Mouse (Mus musculus) MEL (cell line): ENCODE data around the gene G3bp2. TPM values are rescaled to one million over a fixed set of nuclear protein-coding genes. Genes with fewer than 3 reads are reported as not detected.

Experiments used
- DNase-seq: peaks from one replicate; pipeline ENCODE4 v3.0.0; 2011; ENCODE audit warnings: low read depth, low spot score
- H3K27ac ChIP-seq: 2 replicates; pipeline ENCODE4 v1.5.1; 2012; ENCODE audit warnings: low read depth, mild to moderate bottlenecking, control low read depth, low read length, moderate library complexity; ENCODE audit not compliant: control insufficient read depth
- H3K27me3 ChIP-seq, 2 experiments: fragments of 150-350 bp in 1 of 2; sonication (generic) in 1 of 2; 2 replicates each; pipeline ENCODE4 v1.6.1; 2012; ENCODE audit warnings: low read length in 2 of 2, mild to moderate bottlenecking in 2 of 2, improper control_type of control experiment in 1 of 2, moderate library complexity in 1 of 2; ENCODE audit not compliant: insufficient read depth in 2 of 2, control insufficient read depth in 1 of 2
- H3K36me3 ChIP-seq, 2 experiments: 2 replicates each; pipeline ENCODE4 v1.6.1; 2012 to 2014; ENCODE audit warnings: low read length in 2 of 2, improper control_type of control experiment in 1 of 2, inconsistent platforms in 1 of 2, mild to moderate bottlenecking in 1 of 2; ENCODE audit not compliant: insufficient read depth in 2 of 2, control insufficient read depth in 1 of 2
- H3K4me1 ChIP-seq, 2 experiments: fragments of 150-350 bp in 1 of 2; sonication (generic) in 1 of 2; 2 replicates each; pipeline ENCODE4 v1.6.1; 2012; ENCODE audit warnings: low read length in 2 of 2, improper control_type of control experiment in 1 of 2, mild to moderate bottlenecking in 1 of 2; ENCODE audit not compliant: insufficient read depth in 2 of 2, control insufficient read depth in 1 of 2
- H3K4me3 ChIP-seq, 2 experiments: fragments of 150-350 bp in 1 of 2; sonication (generic) in 1 of 2; 2 replicates each; pipeline ENCODE4 v1.5.1; 2012; ENCODE audit warnings: low read depth in 2 of 2, low read length in 2 of 2, mild to moderate bottlenecking in 2 of 2, moderate library complexity in 2 of 2, control low read depth in 1 of 2, improper control_type of control experiment in 1 of 2; ENCODE audit not compliant: control insufficient read depth in 1 of 2, insufficient read depth in 1 of 2
- H3K79me2 ChIP-seq: 2 replicates; pipeline ENCODE4 v1.6.1; 2012; ENCODE audit warnings: mild to moderate bottlenecking, low read length, moderate library complexity; ENCODE audit not compliant: control insufficient read depth, poor library complexity, insufficient read depth
- H3K9ac ChIP-seq: 2 replicates; pipeline ENCODE4 v1.6.1; 2012; ENCODE audit warnings: low read depth, mild to moderate bottlenecking, control low read depth, low read length, moderate library complexity; ENCODE audit not compliant: control insufficient read depth, poor library complexity, severe bottlenecking
- H3K9me3 ChIP-seq: fragments of 150-350 bp; sonication (generic); replicated peaks from 2 replicates; pipeline ENCODE4 v1.6.1; 2012; ENCODE audit warnings: mild to moderate bottlenecking, low read length, improper control_type of control experiment, moderate library complexity; ENCODE audit not compliant: insufficient read depth
- BHLHE40 ChIP-seq: IDR thresholded peaks from 2 replicates; pipeline ENCODE4 v1.6.1; 2012; ENCODE audit warnings: low read depth, mild to moderate bottlenecking, inconsistent platforms, low read length, improper control_type of control experiment, borderline replicate concordance
- CHD2 ChIP-seq: IDR thresholded peaks from 2 replicates; pipeline ENCODE4 v1.6.1; 2011; ENCODE audit warnings: low read length, improper control_type of control experiment
- ELF1 ChIP-seq: IDR thresholded peaks from 2 replicates; pipeline ENCODE4 v1.6.1; 2014; ENCODE audit warnings: low read depth, mild to moderate bottlenecking, inconsistent platforms, low read length, improper control_type of control experiment, moderate library complexity
- EP300 ChIP-seq, 2 experiments: IDR thresholded peaks; 2 replicates each; pipeline ENCODE4 v1.6.1; 2011; ENCODE audit warnings: improper control_type of control experiment in 2 of 2, low read length in 2 of 2, low read depth in 1 of 2, mild to moderate bottlenecking in 1 of 2
- ETS1 ChIP-seq: IDR thresholded peaks from 2 replicates; pipeline ENCODE4 v1.6.1; 2012; ENCODE audit warnings: low read depth, mild to moderate bottlenecking, inconsistent platforms, low read length, improper control_type of control experiment, moderate library complexity
- GABPA ChIP-seq: IDR thresholded peaks from 2 replicates; pipeline ENCODE4 v1.6.1; 2012; ENCODE audit warnings: low read depth, mild to moderate bottlenecking, inconsistent platforms, low read length, improper control_type of control experiment, moderate library complexity
- GATA1 ChIP-seq: IDR thresholded peaks from 2 replicates; pipeline ENCODE4 v1.6.1; 2011; ENCODE audit warnings: low read depth, low read length, improper control_type of control experiment
- KAT2A ChIP-seq: conservative IDR thresholded peaks from 2 replicates; pipeline ENCODE4 v1.6.1; 2012; ENCODE audit warnings: low read depth, low read length, improper control_type of control experiment, inconsistent platforms
- MEF2A ChIP-seq: IDR thresholded peaks from 2 replicates; pipeline ENCODE4 v1.6.1; 2014; ENCODE audit warnings: low read depth, mild to moderate bottlenecking, inconsistent platforms, low read length, improper control_type of control experiment; ENCODE audit not compliant: poor library complexity, insufficient replicate concordance, severe bottlenecking; ENCODE audit errors: extremely low read depth
- MYB ChIP-seq: IDR thresholded peaks from 2 replicates; pipeline ENCODE4 v1.6.1; 2011; ENCODE audit warnings: mild to moderate bottlenecking, low read depth, low read length, improper control_type of control experiment
- MYC ChIP-seq: IDR thresholded peaks from 2 replicates; pipeline ENCODE4 v1.6.1; 2011; ENCODE audit warnings: low read depth, mild to moderate bottlenecking, low read length, improper control_type of control experiment, moderate library complexity
- NRF1 ChIP-seq: IDR thresholded peaks from 2 replicates; pipeline ENCODE4 v1.6.1; 2014; ENCODE audit warnings: low read depth, mild to moderate bottlenecking, inconsistent platforms, low read length, improper control_type of control experiment, moderate library complexity; ENCODE audit not compliant: poor library complexity, insufficient read depth, severe bottlenecking
- POLR2AphosphoS2 ChIP-seq: IDR thresholded peaks from 2 replicates; pipeline ENCODE4 v1.6.1; 2011; ENCODE audit warnings: low read length, improper control_type of control experiment
- SIN3A ChIP-seq: IDR thresholded peaks from 2 replicates; pipeline ENCODE4 v1.6.1; 2012; ENCODE audit warnings: low read length, improper control_type of control experiment, inconsistent platforms
- SMC3 ChIP-seq: IDR thresholded peaks from 2 replicates; pipeline ENCODE4 v1.6.1; 2011; ENCODE audit warnings: low read depth, low read length, improper control_type of control experiment
- TBP ChIP-seq: IDR thresholded peaks from 2 replicates; pipeline ENCODE4 v1.8.0; 2011; ENCODE audit warnings: low read depth, low read length, improper control_type of control experiment
- TCF12 ChIP-seq: IDR thresholded peaks from 2 replicates; pipeline ENCODE4 v1.6.1; 2014; ENCODE audit warnings: low read depth, mild to moderate bottlenecking, inconsistent platforms, low read length, improper control_type of control experiment, moderate library complexity
- USF2 ChIP-seq, 2 experiments: IDR thresholded peaks; 2 replicates each; pipeline ENCODE4 v1.6.1; 2011 to 2012; ENCODE audit warnings: improper control_type of control experiment in 2 of 2, low read length in 2 of 2, borderline replicate concordance in 1 of 2, inconsistent platforms in 1 of 2, low read depth in 1 of 2, mild to moderate bottlenecking in 1 of 2; ENCODE audit not compliant: insufficient read depth in 1 of 2
- ZKSCAN1 ChIP-seq: IDR thresholded peaks from 2 replicates; pipeline ENCODE4 v1.6.1; 2012; ENCODE audit warnings: low read depth, mild to moderate bottlenecking, inconsistent platforms, low read length, improper control_type of control experiment, moderate library complexity
- ZMIZ1 ChIP-seq: IDR thresholded peaks from 2 replicates; pipeline ENCODE4 v1.6.1; 2012; ENCODE audit warnings: low read depth, mild to moderate bottlenecking, inconsistent platforms, low read length, improper control_type of control experiment, moderate library complexity
- polyA plus RNA-seq, 2 experiments: library from polyadenylated mRNA; stranded (reverse) in 1 of 2; unstranded in 1 of 2; fragments of >175 nt in 1 of 2; fragments of >200 nt in 1 of 2; gene quantifications; 2 replicates each; pipeline versions ENCODE4 v1.2.1 to v1.2.4; 2012; ENCODE audit warnings: low replicate concordance in 2 of 2, low read depth in 1 of 2; ENCODE audit not compliant: insufficient read length in 2 of 2, insufficient read depth in 1 of 2, missing spikeins in 1 of 2
- total RNA-seq: library from RNA; depleted of rRNA; stranded (reverse); fragments of 300-350 nt; gene quantifications from 2 replicates; pipeline ENCODE4 v1.2.3, GENCODE M21; 2012

G3bp2 gene
- total and polyA plus RNA-seq, 3 experiments: 42.8 to 177 (median 65.5) TPM

- TF ChIP-seq ZMIZ1 (no peak), TCF12 (no peak), ETS1 (no peak), BHLHE40 (no peak), USF2 (IDR thresholded peaks at IDR 0.05; ENCODE audit: borderline replicate concordance in 1 of 2, insufficient read depth in 1 of 2, low read depth in 1 of 2, low read length in 2 of 2) (no peak), MYC (no peak), MYB (no peak), KAT2A (no peak), CHD2 (no peak), NRF1 (no peak), POLR2AphosphoS2 (no peak), TBP (no peak), ZKSCAN1 (no peak), GABPA (no peak)
- Histone ChIP-seq H3K9me3 (no peaks in the 10 kb centered on the region), H3K36me3 (peaks cover 0 to 35% of the 10 kb centered on the region in 2 experiments), H3K4me1 (peaks cover 15 to 24% of the 10 kb centered on the region in 2 experiments), H3K27ac (no peak overlapping the region), H3K4me3 (no peak overlapping the region), H3K9ac (no peak overlapping the region), H3K27me3 (no peaks in the 10 kb centered on the region), H3K79me2 (peaks cover 64% of the 10 kb centered on the region)
- no peak for DNase-seq
Observed at GRCm38 (mm10) chr5:92080400-92080799, 3.1 kb downstream of the G3bp2 start.

- Histone ChIP-seq H3K36me3 (peaks cover 0 to 39% of the 10 kb centered on the region in 2 experiments), H3K79me2 (peaks cover 71% of the 10 kb centered on the region), H3K27me3 (no peaks in the 10 kb centered on the region), H3K4me1 (peaks cover 15 to 26% of the 10 kb centered on the region in 2 experiments), H3K27ac (no peak overlapping the region), H3K4me3 (no peak overlapping the region), H3K9ac (no peak overlapping the region), H3K9me3 (no peaks in the 10 kb centered on the region)
- peak; percentile 24 for DNase-seq
- TF ChIP-seq SIN3A: no peak
- TF ChIP-seq ELF1: no peak
- peak; percentile 63 for TF ChIP-seq GATA1
- TF ChIP-seq MEF2A: no peak
- TF ChIP-seq EP300 (IDR thresholded peaks at IDR 0.05; ENCODE audit: low read depth in 1 of 2, low read length in 2 of 2): peak; percentile 12 to 41; a peak in 3 of 4 replicates
- TF ChIP-seq ETS1: no peak
- no peak for TF ChIP-seq SMC3
- no peak for TF ChIP-seq POLR2AphosphoS2
Observed at GRCm38 (mm10) chr5:92079304-92079703, 4.2 kb downstream of the G3bp2 start.
